Mouse (Mus musculus) CD4-positive, CD25-positive, alpha-beta regulatory T cell, adult 4 months (primary cell): ENCODE data around the gene Fam83f. TPM values are rescaled to one million over a fixed set of nuclear protein-coding genes. Genes with fewer than 3 reads are reported as not detected.

ENCODE experiments used
- ATAC-seq: one replicate; pipeline ENCODE4 v1.8.0; 2017
- polyA plus RNA-seq, 2 experiments: library from polyadenylated mRNA; unstranded; fragments of 100-300 nt; shearing (Covaris generic); gene quantifications; one replicate each; pipeline ENCODE4 v1.2.1; 2017

Gene Fam83f
- polyA plus RNA-seq, 2 experiments from 2014 or later = 0.30 TPM; not detected in 1

DNA sequence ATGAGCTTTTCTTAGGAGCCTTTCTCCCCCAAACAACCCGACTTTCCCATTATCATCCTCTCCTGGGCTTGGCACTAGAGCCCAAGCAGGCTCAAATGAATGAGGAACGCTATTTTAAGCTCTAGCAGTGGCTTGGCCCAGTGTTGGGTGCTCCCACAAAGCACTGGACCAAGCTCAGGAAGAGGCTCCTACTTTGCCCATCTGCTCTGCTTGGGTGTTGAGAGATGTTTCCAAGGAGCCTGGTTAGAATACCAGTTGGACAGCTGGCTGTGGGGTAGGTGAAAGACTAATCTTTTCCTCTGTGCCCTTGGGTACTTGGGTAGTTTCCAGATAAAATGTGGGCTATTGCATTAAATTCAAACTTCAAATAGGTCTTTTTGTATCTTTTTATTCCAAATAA lies 1.2 kb downstream of the Fam83f start:
- no peak for ATAC-seq

DNA sequence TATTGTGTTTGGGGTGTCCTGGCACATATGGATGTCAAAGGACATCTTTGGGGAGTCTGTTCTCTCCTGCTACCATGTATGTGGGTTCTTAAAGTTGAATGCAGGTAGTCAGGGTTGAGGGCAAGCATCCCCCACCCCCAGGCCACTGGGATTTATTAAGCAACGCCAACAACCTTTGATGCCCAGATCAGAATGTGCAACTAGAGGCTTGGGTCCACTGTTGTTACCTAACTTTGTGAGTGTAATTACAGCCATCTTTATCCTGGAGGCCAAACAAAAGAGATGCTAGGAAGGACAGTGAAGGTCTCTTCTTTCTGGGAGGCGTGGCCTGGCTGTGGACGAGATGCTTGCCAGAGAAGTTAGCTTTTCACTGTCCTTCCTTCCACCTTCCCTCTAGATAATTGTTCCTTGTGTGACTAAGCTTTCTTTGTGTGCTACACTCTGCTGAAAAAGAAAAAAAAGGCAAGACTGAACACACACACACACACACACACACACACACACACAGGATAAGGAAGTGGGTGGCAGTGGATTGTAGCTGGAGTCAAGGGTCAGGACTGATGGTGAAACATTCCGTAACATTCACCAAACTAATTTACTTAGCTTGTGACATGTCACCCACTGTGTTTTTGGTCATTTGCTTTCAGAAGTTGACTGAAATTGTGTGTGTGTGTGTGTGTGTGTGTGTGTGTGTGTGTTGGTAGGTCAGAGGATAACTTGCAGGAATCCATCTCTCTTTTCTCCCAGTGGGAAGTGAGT lies 1.9 kb downstream of the Fam83f start:
- ATAC-seq = no peak

DNA sequence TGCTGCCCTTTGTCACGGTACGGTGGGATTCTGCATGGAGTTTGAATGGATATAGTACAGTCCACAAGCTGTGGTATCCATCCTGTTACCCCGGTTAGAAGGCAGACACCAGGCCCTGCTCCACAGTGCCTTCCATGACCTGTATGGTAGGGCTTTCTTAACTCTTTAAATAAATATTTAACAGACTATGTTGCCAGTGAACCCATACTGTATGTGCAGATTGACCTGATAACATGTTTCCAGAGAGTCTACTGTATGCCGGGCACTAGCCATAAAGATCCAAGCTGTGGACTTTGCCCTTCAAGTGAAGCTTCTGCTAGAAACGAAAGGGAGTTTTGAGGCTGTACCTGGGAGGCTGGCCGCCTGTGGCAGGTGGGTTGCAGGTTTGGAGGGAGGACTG lies 3.1 kb downstream of the Fam83f start:
- ATAC-seq = peak; percentile 32

DNA sequence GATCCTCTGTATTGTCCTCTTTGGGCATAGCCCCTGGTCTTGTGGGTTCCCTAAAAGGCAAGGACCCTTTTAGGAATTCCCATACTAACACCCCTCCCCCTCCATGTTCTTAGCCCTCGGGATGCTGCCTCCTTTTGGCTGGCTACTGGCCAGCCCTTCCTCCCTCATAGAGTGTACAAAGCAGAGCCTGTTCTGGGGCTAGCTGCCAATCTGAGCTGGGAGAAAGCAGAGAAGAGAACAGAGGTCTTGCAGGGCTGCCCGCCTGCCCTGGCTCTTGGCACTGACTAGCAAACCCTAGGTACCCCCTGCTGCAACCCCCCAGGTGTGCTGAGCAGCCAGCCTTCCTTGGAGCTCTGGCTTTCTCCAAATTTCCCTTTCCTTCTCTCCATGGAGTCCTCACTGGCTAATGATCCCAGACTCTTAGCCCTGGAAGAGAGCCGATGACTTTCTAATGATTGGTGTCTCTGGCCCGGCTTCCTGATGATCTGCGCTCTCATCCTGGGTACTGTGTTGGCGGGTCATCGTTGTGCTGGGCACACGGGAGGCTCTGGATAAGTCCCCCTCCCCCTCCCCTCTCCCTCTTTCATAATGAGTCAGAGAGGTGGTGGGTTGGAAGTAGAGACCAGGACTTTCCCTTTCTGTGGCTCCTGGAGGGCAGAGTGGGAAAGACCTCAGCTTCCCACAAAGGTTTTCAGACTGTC lies 8.0 kb downstream of the Fam83f start:
- ATAC-seq = no peak

DNA sequence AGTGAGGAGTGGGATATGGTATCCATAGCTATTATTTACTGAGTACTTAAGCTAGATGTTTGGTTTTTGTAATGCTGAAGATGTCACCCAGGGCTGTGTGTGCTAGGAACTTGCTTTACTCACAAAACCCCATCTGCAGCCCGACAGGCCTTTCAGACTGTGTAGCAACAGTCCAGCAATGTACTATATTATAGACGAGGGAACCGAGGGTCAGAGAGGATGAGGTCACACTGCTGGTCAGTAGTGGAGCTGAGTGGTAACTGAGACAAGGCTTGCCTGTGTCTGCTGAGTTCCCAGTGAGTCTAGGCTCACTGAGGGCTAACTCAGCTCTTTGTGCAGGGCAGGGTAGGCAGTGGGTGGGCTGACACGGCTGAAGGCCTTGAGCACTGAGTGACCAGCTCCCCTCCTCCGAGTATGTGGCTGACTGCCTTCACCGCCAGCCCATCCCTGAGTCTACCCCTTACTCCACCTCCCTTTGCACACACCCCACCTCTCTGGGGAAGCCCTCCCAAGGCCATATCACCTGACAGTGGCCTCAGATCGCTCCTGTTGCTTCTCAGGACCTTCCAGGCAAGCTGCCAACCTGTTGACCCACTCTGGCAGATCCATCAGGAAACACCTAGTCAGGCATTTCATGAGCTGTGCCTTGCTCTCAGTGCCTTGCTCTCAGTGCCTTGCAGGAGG lies 8.8 kb downstream of the Fam83f start:
- no peak for ATAC-seq

DNA sequence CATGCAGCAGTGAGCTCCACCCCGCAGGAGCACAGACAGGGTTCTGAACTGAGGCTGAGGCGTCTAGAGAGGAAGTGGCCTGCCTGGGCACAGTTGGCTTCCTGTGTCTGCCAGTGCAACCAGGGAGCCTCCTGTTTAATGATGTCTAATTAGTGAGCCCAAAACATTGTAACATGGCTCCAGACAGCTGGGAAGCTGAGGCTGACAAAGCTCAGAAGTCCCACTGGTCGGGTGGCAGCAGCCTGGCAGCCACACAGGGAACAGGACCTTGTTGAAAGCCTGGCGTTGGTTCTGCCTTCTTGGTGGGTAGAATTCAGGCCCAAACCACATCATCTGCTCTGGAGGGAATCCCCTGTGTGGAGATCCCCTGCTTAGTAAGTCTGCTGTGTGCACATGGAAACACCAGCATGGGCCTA lies 9.8 kb downstream of the Fam83f start:
- peak; percentile 95 for ATAC-seq

DNA sequence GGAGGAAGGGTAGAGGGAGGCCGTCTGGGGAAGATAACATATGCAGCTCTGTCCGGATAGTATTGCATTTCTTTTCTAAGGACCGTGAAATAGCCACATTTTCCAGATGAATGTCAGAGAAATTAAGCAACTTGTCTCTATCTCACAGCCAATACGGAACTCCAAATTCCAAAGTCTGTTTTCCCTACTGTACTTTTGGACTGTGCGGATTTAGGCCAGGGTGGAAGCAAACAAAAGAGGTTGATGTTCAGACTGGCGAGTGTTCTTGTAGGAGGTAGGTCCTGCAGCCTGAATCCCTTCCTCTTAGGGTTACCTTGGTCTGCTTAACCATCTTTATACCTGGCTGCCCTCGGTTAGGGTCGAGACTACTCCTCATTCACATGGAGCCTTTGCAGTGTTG lies 10.7 kb downstream of the Fam83f start:
- ATAC-seq = no peak

DNA sequence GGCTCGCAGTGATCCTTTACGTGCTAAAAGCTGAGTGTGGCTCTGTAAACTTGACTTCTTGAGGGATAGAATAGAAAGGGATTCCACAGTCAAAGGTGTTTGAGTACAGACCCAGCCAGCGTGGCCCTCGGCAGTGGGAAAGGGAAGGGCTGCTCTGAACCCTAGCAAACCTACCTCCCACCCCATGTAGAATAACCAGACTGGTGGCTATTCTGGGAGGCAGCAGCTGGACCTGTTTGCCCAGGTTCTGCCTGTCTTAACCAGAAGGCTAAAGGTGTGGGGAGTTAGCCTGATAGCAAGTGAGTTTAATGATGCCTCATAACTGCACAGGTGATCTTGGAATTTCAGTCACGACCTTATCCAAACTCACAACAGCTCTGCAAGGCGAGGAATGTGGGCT lies 11.5 kb downstream of the Fam83f start:
- ATAC-seq = no peak

DNA sequence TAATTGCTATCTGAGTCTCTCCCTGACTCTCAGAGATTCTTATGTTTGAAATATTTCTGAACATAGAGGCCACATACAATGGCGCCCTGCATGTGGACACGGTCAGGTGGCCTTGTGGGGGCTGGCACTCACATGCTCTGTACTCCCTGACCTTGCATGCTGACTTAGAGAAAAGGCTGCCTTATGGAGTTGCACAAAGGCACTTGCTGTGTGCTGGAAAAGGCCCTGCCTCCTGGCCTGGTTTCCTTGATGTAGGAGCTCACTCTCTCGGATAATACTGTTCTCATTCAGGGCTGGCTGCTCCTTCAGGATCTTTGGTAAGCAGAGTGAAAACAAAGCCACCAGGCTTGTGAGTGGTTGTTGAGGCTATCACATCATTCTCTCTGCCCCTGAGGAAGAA lies 12.3 kb downstream of the Fam83f start:
- ATAC-seq = no peak

DNA sequence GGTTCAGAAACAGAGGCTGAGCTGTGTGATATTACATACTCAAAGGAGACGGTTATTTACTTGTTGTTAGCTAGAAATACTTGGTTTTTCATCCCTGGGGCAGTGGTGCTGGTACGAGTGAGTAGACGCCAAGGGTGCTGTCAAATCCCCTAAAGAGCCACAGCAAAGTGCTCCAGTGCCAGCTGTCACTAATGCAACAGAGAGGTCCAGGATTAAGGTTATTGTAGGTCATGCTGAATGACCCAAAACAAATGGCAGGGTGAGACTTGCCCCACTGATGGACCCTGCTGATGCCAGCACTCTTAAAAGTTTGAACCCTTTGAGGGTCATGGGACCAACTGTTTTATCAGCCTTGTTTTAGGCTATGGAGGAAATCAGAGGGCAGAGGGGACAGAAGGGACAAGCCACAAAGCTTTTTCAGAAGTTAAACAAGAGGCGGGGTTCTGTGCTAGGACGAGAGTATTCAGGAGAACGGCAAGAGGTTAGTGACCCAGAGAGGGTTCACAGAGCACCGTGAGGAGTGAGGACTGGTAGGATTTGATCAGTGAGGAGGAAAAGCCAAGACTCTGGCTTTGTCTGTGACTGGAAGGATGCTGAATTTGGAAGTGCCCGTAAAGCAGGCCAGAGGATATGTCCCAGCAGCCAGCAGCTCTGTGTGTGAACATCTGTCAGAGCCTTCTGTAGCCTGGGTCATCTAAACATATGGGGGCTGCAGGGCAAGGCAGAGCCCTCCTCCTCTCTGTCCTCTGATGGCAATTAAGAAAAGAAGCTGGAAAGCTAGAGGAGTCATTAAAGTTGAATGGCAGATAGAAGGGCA lies 13.3 kb downstream of the Fam83f start:
- ATAC-seq = no peak

DNA sequence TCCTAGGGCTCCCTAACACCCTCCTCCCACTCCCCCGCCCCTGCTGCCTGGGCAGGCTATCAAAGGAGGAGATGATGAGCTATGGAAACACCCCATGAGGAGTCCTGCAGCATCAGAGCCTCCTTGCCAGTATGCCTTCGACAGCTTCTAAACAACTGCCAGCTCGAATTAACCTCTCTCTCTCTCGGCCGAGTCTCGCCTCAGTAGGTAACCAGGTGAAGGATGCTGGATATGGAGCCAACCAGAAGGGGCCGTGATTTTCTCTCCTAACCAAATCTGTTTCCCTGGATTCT lies 13.9 kb downstream of the Fam83f start:
- ATAC-seq = no peak

DNA sequence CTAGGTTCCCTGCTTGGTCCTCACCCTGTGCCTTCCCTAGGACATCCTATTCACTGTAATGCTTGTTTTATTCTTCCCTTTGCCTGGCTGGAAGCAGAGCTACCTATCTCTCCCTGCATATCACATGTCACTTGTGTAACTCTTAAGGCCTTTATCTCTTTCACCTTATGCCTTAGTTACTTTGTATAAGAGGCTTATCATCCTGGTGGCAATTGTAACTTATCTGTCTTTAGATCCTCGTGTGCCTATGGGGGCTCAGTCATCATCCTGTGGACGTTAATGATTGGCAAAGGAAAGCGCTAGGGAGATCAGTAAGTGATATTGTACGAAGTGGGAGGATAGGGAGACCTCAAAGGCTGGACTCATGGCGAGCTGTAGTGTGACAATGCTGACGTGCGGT lies 16.9 kb downstream of the Fam83f start:
- no peak for ATAC-seq

DNA sequence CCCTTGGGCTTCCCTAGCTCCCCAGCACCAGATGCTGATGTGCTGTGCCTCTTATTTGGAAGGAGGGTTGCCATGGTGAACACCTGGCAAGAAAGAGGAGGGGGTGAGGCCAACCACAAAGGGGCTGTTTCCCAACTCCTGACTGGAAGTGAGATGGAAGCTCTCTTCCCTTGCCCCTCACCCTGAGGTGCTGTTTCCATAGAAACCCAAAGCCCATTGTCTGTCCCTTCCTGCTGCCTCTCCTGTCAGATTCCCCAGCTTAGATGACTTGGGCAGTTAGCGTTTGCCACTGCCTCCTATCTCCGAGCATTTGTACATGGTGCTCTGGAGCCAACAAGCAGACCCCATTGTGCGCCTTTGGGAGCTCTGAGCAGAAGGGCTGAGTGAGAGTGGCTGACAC lies 21.8 kb downstream of the Fam83f start:
- no peak for ATAC-seq

DNA sequence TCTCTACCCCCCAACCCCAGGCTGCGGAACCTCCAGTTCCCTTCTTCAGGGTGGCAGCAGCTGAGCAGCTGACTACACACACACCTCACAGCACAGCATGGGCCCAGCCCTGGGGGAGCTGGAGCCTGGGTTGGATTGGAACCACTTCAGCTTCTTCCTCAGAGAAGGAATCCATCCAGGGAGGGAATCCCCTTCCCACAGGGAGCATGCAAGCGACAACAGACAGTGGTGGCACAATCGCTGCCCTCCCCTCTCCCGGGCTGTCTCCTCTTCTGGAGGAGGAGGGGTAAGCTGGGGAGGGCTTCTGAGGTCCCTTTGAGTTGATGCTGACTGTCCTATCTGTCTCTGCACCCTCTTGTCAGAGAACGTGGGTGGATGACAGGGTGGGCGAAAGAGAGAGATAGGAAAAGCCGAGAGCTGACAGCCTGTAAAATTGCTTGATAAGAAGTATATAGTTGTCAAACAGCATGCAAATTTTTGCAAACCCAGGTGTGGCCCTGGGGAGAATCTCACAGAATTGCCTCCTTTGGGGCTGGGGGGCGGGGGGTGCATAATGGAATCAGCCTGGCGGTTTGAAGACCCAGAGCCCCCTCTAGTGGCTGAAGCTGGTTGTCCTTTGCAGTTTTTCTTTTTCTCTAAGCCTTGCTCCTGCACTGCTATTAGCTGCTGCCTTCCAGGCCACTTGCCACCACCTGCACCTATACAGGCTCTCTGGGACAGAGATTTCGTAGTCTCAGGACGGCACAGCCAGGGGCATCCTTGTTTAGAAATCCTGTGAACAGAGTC lies 22.7 kb downstream of the Fam83f start:
- peak; percentile 22 for ATAC-seq

DNA sequence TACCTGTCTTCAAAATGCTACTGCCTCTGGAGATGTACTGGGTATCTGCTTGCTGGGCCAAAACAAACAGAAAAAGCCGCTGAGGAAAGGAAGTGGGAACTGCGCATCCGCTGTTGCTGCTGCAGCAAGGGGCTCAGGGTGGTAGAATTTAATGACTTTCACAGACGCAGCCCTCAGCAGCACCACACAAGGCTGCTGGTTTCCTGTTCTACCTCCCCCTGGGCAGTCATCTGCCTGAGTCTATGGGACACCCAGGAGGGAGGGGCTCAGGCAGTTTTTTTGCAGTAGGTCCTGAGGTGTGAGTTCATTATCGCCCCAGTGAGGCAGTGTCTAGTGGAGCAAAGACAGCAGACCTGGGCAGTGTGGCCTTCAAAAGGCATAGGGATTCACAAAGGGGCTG lies 25.9 kb downstream of the Fam83f start:
- peak; percentile 96 for ATAC-seq

DNA sequence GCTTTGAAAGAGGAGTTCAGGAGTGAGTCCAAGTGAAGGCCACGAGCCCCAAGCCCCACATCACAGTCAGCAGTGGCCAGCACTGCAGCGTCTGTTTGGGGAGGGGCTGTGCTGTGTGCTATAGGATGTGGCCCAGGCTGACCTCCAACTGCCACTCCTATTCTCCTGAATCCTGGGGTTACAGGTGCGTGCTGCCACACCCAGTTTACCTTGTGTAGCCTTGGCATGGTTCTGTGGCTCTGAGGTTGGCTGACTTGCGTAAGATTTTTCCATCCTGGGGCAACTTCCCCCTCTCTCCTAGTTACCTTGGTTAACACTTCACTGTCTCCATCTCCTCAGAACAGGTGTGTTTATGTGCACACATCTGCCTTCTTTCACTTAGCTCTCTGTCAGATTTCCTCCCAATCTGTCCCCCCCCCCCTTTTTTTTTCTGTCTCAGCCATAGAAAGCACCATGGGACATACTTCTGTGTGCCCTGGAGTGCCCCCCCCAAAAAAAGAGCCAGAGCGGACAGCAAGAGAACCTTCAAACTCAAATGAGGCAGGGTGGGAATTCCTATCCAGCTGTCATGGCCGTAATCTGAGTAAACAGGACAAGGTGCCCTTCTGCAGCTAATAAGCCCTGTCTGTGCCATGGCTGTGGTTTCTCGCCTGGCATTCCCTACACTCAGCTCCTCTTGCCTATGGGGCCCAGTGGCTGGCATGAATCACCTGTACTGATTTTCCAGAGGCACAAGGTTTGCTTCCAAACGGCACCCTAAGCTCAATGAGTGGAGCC lies 30.0 kb downstream of the Fam83f start:
- ATAC-seq = no peak

DNA sequence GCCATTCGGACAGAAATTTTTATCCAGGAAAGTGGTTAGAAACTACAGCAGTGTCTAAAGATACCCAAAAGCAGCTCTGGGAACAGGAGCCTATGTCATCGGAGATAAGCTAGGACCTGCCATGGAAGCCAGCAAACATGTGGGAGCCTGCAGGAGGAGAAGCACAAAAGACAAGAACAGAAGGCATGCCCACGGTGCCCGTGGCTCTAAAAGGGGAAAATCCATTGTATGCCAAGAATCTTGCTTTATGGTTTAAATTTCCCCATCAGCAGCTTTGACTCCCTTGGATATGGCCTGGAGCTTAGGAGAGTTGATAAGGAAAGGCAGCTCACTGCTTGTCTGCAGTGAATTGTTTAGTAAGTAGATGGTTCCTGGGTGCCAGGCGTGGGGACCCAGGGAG lies 31.3 kb downstream of the Fam83f start:
- no peak for ATAC-seq

DNA sequence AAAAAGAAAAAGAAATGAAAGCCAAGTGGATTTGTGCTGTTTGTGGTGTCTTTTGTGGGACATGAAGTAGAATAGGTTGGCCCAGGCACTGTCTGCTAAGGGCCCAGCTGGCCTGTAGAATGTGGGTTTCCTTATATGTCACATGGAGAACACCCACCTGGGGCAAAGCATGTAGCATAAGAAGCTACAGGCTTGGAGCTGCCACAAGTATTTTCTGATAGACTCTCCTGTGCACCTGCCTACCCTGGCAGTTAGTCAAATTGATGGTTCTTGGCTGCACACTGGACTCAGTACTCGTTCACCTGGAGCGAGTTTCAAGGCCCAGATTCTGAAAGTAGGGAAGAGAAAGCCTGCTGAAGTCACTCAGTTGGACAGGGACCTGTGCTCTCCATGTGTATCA lies 31.8 kb downstream of the Fam83f start:
- no peak for ATAC-seq

DNA sequence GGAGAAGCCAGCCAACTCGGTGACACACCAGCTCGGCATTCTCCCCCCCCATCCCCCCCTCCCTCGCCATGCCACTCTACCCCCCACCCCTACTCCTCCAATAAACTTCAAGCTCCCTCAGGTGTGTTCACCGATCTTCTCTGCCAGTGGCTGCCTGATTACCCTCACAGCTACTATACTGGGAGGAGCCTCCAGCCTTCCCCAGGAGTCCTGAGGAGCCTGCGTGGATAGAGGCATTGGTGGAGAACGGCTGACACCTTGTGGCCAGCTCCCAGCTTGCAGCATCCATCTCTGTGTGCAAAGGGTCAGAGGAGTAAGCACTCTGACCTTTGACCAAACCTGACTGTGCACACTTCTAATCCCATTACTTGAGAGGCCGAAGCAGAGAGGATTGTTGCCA lies 32.6 kb downstream of the Fam83f start:
- ATAC-seq = peak; percentile 90

DNA sequence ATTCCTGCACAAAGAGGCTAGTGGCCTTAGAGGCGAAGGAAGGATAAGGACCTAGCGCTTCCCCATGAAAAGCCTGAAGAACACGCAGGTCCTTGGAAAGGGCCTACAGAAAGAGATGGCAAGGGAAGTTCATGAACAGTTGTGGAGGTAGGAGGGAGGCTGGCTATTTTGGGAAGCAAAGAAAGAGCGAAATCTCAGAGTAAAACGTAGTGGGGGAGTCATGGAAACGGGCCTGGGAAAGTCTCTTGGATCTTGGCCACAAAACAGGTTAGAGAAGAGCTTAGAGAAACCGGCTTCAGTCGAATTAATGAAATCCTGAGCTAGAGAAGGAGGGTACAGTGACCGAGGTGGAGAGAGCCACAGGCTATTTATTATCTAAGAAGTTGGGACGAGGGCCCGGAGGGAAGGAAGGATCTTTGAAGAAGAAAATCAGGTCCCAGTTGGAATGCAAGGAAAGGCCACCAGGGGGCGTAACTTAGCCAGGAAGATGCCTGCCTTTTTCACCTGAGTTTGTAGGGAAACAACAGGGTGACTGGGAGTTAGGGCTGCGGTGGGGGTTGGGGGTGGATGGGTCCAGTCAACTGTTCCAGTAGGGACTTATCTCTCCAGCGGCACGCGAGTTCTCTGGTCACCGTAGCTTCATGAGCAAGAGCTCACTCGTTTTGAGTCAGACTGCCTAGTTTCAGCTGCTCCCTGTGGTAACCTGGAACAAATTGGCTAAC lies 34.3 kb downstream of the Fam83f start:
- no peak for ATAC-seq

DNA sequence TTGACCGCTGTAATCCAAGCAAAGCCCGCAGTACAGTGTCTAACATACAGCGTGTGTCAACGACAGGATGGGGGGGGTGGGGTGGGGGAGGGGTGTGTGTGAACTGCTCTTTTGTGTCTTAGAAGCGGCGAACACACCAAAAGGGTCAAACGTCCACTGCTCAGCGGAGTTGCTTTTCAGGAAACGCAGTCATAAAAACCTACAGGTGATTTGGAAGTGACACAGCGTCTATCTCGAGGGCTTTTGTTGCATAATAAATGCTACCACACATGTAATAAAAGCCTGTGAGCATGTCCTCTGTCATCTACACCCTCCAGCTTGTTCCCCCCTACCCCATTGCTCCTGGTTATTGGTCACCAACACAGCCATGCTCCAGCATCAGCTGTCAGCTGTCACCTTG lies 34.9 kb downstream of the Fam83f start:
- no peak for ATAC-seq
